Mouse (Mus musculus) liver, embryonic 16.5 days (tissue): ENCODE data around the gene Zfp366. TPM values are rescaled to one million over a fixed set of nuclear protein-coding genes. Genes with fewer than 3 reads are reported as not detected.
A peak's percentile ranks its signal among the peaks of the same experiment; 100 is the strongest.

Source experiments
- ATAC-seq: fragments of 200-750 bp; cut with Nextera tagmentation; 2 replicates; pipeline ENCODE4 v1.8.0; 2017; ENCODE audit warnings: low read depth, mild to moderate bottlenecking, moderate number of reproducible peaks, moderate library complexity
- H3K27ac ChIP-seq: fragments of 300-500 bp; sonication (generic); 2 replicates; pipeline ENCODE4 v1.5.1; 2014; ENCODE audit warnings: mild to moderate bottlenecking, low read length
- H3K27me3 ChIP-seq: fragments of 300-500 bp; sonication (generic); 2 replicates; pipeline ENCODE4 v1.6.1; 2014; ENCODE audit warnings: low read depth, low read length, mixed read lengths; ENCODE audit not compliant: control insufficient read depth, insufficient read depth
- H3K36me3 ChIP-seq: fragments of 300-500 bp; sonication (generic); 2 replicates; pipeline ENCODE4 v1.6.1; 2014; ENCODE audit warnings: mild to moderate bottlenecking; ENCODE audit not compliant: control insufficient read depth, insufficient read depth
- H3K4me1 ChIP-seq: fragments of 300-500 bp; sonication (generic); 2 replicates; pipeline ENCODE4 v1.6.1; 2014; ENCODE audit warnings: low read depth, low read length, mixed read lengths; ENCODE audit not compliant: control insufficient read depth
- H3K4me2 ChIP-seq: fragments of 300-500 bp; sonication (generic); 2 replicates; pipeline ENCODE4 v1.6.1; 2014; ENCODE audit warnings: low read depth, low read length, mixed read lengths
- H3K4me3 ChIP-seq: fragments of 300-500 bp; sonication (generic); 2 replicates; pipeline ENCODE4 v1.5.1; 2014; ENCODE audit warnings: low read depth, mild to moderate bottlenecking, low read length
- H3K9ac ChIP-seq: fragments of 300-500 bp; sonication (generic); 2 replicates; pipeline ENCODE4 v1.6.1; 2014; ENCODE audit warnings: low read depth, low read length
- H3K9me3 ChIP-seq: fragments of 300-500 bp; sonication (generic); replicated peaks from 2 replicates; pipeline ENCODE4 v1.6.1; 2016; ENCODE audit warnings: low read length; ENCODE audit not compliant: control insufficient read depth
- WGBS: fragments of 180-500 bp; shearing (Covaris S2); extraction: QIAGEN DNeasy Blood & Tissue Kit; methylation state at CpG from one replicate; pipeline ENCODE4 v1.1.7; 2014; ENCODE audit not compliant: insufficient replicate concordance; 5-methylcytosine and 5-hydroxymethylcytosine counted together
- polyA plus RNA-seq: library from polyadenylated mRNA; unstranded; fragments of >200 nt; fragmentation: Nextera tagmentation; extraction: Ambion mirVana; gene quantifications from 2 replicates; pipeline ENCODE4 v1.2.1, GENCODE M21; 2015

Gene Zfp366
- polyA plus RNA-seq, 1 experiment from 2014 or later, result 0.21 TPM

GRCm38 (mm10) chr13:99228821-99229570, 44.4 kb downstream of the Zfp366 start:
- Histone ChIP-seq H3K4me3 (no peak overlapping the region), H3K27me3 (no peaks in the 10 kb centered on the region), H3K9me3 (no peaks in the 10 kb centered on the region), H3K4me1 (no peaks in the 10 kb centered on the region), H3K27ac (no peak overlapping the region), H3K36me3 (no peaks in the 10 kb centered on the region), H3K9ac (no peak overlapping the region), H3K4me2 (no peak overlapping the region)
- 82% methylated on average over 35 of the region's 35 CpGs for WGBS
- no peak for ATAC-seq

GRCm38 (mm10) chr13:99229641-99230494, 45.2 kb downstream of the Zfp366 start:
- no peak for ATAC-seq
- Histone ChIP-seq H3K4me1 (no peaks in the 10 kb centered on the region), H3K36me3 (no peaks in the 10 kb centered on the region), H3K4me2 (no peak overlapping the region), H3K4me3 (no peak overlapping the region), H3K9ac (no peak overlapping the region), H3K27me3 (no peaks in the 10 kb centered on the region), H3K9me3 (no peaks in the 10 kb centered on the region), H3K27ac (0 out of 2 replicates have a peak overlapping the region, but pooled peaks have one; percentile 7)
- 52% methylated on average over 9 of the region's 9 CpGs for WGBS

- Histone ChIP-seq H3K27ac (0 out of 2 replicates have a peak overlapping the region, but pooled peaks have one; percentile 7), H3K4me3 (no peak overlapping the region), H3K4me2 (no peak overlapping the region), H3K9me3 (no peaks in the 10 kb centered on the region), H3K36me3 (no peaks in the 10 kb centered on the region), H3K27me3 (no peaks in the 10 kb centered on the region), H3K4me1 (no peaks in the 10 kb centered on the region), H3K9ac (no peak overlapping the region)
- WGBS, result 43% methylated on average over 3 of the region's 3 CpGs
- ATAC-seq, result no peak
Measured at GRCm38 (mm10) chr13:99230495-99230868, 45.9 kb downstream of the Zfp366 start.

- no peaks in the 10 kb centered on the region for H3K9me3 ChIP-seq
- no peak overlapping the region for H3K4me2 ChIP-seq
- H3K27me3 ChIP-seq, result no peaks in the 10 kb centered on the region
- no peak for ATAC-seq
- WGBS, result 58% methylated on average over 3 of the region's 3 CpGs
- no peak overlapping the region for H3K9ac ChIP-seq
- H3K4me3 ChIP-seq, result no peak overlapping the region
- H3K36me3 ChIP-seq, result no peaks in the 10 kb centered on the region
- no peak overlapping the region for H3K27ac ChIP-seq
- no peaks in the 10 kb centered on the region for H3K4me1 ChIP-seq
Measured at GRCm38 (mm10) chr13:99233333-99233732, 48.7 kb downstream of the Zfp366 start.

- no peaks in the 10 kb centered on the region for H3K36me3 ChIP-seq
- H3K4me3 ChIP-seq, result no peak overlapping the region
- H3K9ac ChIP-seq, result no peak overlapping the region
- 69% methylated on average over 10 of the region's 10 CpGs for WGBS
- H3K4me2 ChIP-seq, result no peak overlapping the region
- no peak for ATAC-seq
- H3K27ac ChIP-seq, result no peak overlapping the region
- H3K27me3 ChIP-seq, result no peaks in the 10 kb centered on the region
- no peaks in the 10 kb centered on the region for H3K4me1 ChIP-seq
- no peaks in the 10 kb centered on the region for H3K9me3 ChIP-seq
Measured at GRCm38 (mm10) chr13:99233956-99234355, 49.3 kb downstream of the Zfp366 start.

- Histone ChIP-seq H3K4me3 (no peak overlapping the region), H3K27me3 (no peaks in the 10 kb centered on the region), H3K9me3 (no peaks in the 10 kb centered on the region), H3K4me2 (no peak overlapping the region), H3K9ac (no peak overlapping the region), H3K4me1 (no peaks in the 10 kb centered on the region), H3K36me3 (no peaks in the 10 kb centered on the region), H3K27ac (no peak overlapping the region)
- 52% methylated on average over 20 of the region's 20 CpGs for WGBS
- no peak for ATAC-seq
Measured at GRCm38 (mm10) chr13:99235428-99236210, 51.0 kb downstream of the Zfp366 start.

GRCm38 (mm10) chr13:99236222-99236621, 51.6 kb downstream of the Zfp366 start:
- H3K4me1 ChIP-seq, result no peaks in the 10 kb centered on the region
- no peak overlapping the region for H3K4me2 ChIP-seq
- WGBS, result 57% methylated on average over 2 of the region's 2 CpGs
- H3K36me3 ChIP-seq, result no peaks in the 10 kb centered on the region
- no peak overlapping the region for H3K4me3 ChIP-seq
- H3K27ac ChIP-seq, result no peak overlapping the region
- H3K9me3 ChIP-seq, result no peaks in the 10 kb centered on the region
- no peaks in the 10 kb centered on the region for H3K27me3 ChIP-seq
- no peak overlapping the region for H3K9ac ChIP-seq
- ATAC-seq, result no peak

GRCm38 (mm10) chr13:99237122-99237521, 52.5 kb downstream of the Zfp366 start:
- H3K9me3 ChIP-seq, result no peaks in the 10 kb centered on the region

More at GRCm38 (mm10) chr13:99237122-99237521, 52.5 kb downstream of the Zfp366 start:
- 67% methylated on average over 5 of the region's 5 CpGs for WGBS
- no peak overlapping the region for H3K4me3 ChIP-seq
- H3K27me3 ChIP-seq, result no peaks in the 10 kb centered on the region
- no peaks in the 10 kb centered on the region for H3K4me1 ChIP-seq
- no peak for ATAC-seq
- no peak overlapping the region for H3K27ac ChIP-seq
- H3K9ac ChIP-seq, result no peak overlapping the region
- H3K4me2 ChIP-seq, result no peak overlapping the region
- no peaks in the 10 kb centered on the region for H3K36me3 ChIP-seq
